Mouse (Mus musculus): Measurements from ENCODE around the gene Pigv. TPM values are rescaled to one million over a fixed set of nuclear protein-coding genes. Genes with fewer than 3 reads are reported as not detected.

Pigv gene
- polyA plus RNA-seq, 1 experiment from 2014 or later, result 10.7 TPM

GRCm38 (mm10) chr4:133628517-133628916 lies 43.9 kb downstream of the Pigv start:
- Histone ChIP-seq H3K4me2 (replicated peaks; ENCODE audit: low read depth, low read length) (no peak overlapping the region), H3K27me3 (ENCODE audit: control insufficient read depth, insufficient read depth, low read length) (no peaks in the 10 kb centered on the region), H3K36me3 (ENCODE audit: control insufficient read depth, insufficient read depth, low read length) (no peaks in the 10 kb centered on the region), H3K9me3 (ENCODE audit: control insufficient read depth, low read length) (no peaks in the 10 kb centered on the region), H3K4me3 (ENCODE audit: low read depth, low read length) (no peak overlapping the region), H3K27ac (ENCODE audit: low read depth, low read length) (no peak overlapping the region), H3K9ac (ENCODE audit: low read depth, low read length) (no peak overlapping the region), H3K4me1 (replicated peaks; ENCODE audit: control insufficient read depth, insufficient read depth, low read length) (peaks cover 9% of the 10 kb centered on the region; the same call in 1 of the 2 replicates)
- ATAC-seq (ENCODE audit: low FRiP score) (no peak), DNase-seq (ENCODE audit: low spot score) (no peak)
- 81% methylated on average over 2 of the region's 2 CpGs for WGBS

GRCm38 (mm10) chr4:133627039-133627438 lies 45.4 kb downstream of the Pigv start:
- peaks cover 4% of the 10 kb centered on the region; the same call in 1 of the 2 replicates for H3K4me1 ChIP-seq (replicated peaks; ENCODE audit: control insufficient read depth, insufficient read depth, low read length)
- no peak overlapping the region for H3K4me2 ChIP-seq (replicated peaks; ENCODE audit: low read depth, low read length)
- no peak overlapping the region for H3K27ac ChIP-seq (ENCODE audit: low read depth, low read length)
- H3K36me3 ChIP-seq (ENCODE audit: control insufficient read depth, insufficient read depth, low read length), result no peaks in the 10 kb centered on the region
- H3K4me3 ChIP-seq (ENCODE audit: low read depth, low read length), result no peak overlapping the region
- ATAC-seq (ENCODE audit: low FRiP score), result no peak
- no peaks in the 10 kb centered on the region for H3K27me3 ChIP-seq (ENCODE audit: control insufficient read depth, insufficient read depth, low read length)
- 94% methylated on average over 14 of the region's 14 CpGs for WGBS
- no peak for DNase-seq (ENCODE audit: low spot score)
- no peaks in the 10 kb centered on the region for H3K9me3 ChIP-seq (ENCODE audit: control insufficient read depth, low read length)
- H3K9ac ChIP-seq (ENCODE audit: low read depth, low read length), result no peak overlapping the region

- Histone ChIP-seq H3K36me3 (ENCODE audit: control insufficient read depth, insufficient read depth, low read length) (no peaks in the 10 kb centered on the region), H3K9me3 (ENCODE audit: control insufficient read depth, low read length) (no peaks in the 10 kb centered on the region), H3K4me2 (replicated peaks; ENCODE audit: low read depth, low read length) (no peak overlapping the region), H3K9ac (ENCODE audit: low read depth, low read length) (no peak overlapping the region), H3K4me1 (replicated peaks; ENCODE audit: control insufficient read depth, insufficient read depth, low read length) (0 out of 2 replicates have a peak, but pooled peaks cover 2% of the 10 kb centered on the region), H3K27me3 (ENCODE audit: control insufficient read depth, insufficient read depth, low read length) (no peaks in the 10 kb centered on the region), H3K27ac (ENCODE audit: low read depth, low read length) (no peak overlapping the region), H3K4me3 (ENCODE audit: low read depth, low read length) (no peak overlapping the region)
- WGBS, result 86% methylated on average over 9 of the region's 9 CpGs
- ATAC-seq (ENCODE audit: low FRiP score) (no peak), DNase-seq (ENCODE audit: low spot score) (no peak)
These were observed 45.8 kb downstream of the Pigv start for GRCm38 (mm10) chr4:133626621-133627020.

- no peak overlapping the region for H3K9ac ChIP-seq (ENCODE audit: low read depth, low read length)
- no peaks in the 10 kb centered on the region for H3K9me3 ChIP-seq (ENCODE audit: control insufficient read depth, low read length)
- no peak overlapping the region for H3K27ac ChIP-seq (ENCODE audit: low read depth, low read length)
- 29% methylated on average over 5 of the region's 5 CpGs for WGBS
- no peaks in the 10 kb centered on the region for H3K36me3 ChIP-seq (ENCODE audit: control insufficient read depth, insufficient read depth, low read length)
- no peaks in the 10 kb centered on the region for H3K4me1 ChIP-seq (replicated peaks; ENCODE audit: control insufficient read depth, insufficient read depth, low read length)
- ATAC-seq (ENCODE audit: low FRiP score) (no peak), DNase-seq (ENCODE audit: low spot score) (no peak)
- no peaks in the 10 kb centered on the region for H3K27me3 ChIP-seq (ENCODE audit: control insufficient read depth, insufficient read depth, low read length)
- no peak overlapping the region for H3K4me3 ChIP-seq (ENCODE audit: low read depth, low read length)
- H3K4me2 ChIP-seq (replicated peaks; ENCODE audit: low read depth, low read length), result no peak overlapping the region
These were observed 46.2 kb downstream of the Pigv start for GRCm38 (mm10) chr4:133626221-133626620.

- ATAC-seq (ENCODE audit: low FRiP score) (no peak), DNase-seq (ENCODE audit: low spot score) (no peak)
- no peak overlapping the region for H3K9ac ChIP-seq (ENCODE audit: low read depth, low read length)
- no peak overlapping the region for H3K27ac ChIP-seq (ENCODE audit: low read depth, low read length)
- 59% methylated on average over 11 of the region's 11 CpGs for WGBS
- H3K4me2 ChIP-seq (replicated peaks; ENCODE audit: low read depth, low read length), result no peak overlapping the region
- H3K27me3 ChIP-seq (ENCODE audit: control insufficient read depth, insufficient read depth, low read length), result no peaks in the 10 kb centered on the region
- H3K4me1 ChIP-seq (replicated peaks; ENCODE audit: control insufficient read depth, insufficient read depth, low read length), result no peaks in the 10 kb centered on the region
- H3K9me3 ChIP-seq (ENCODE audit: control insufficient read depth, low read length), result no peaks in the 10 kb centered on the region
- no peaks in the 10 kb centered on the region for H3K36me3 ChIP-seq (ENCODE audit: control insufficient read depth, insufficient read depth, low read length)
- no peak overlapping the region for H3K4me3 ChIP-seq (ENCODE audit: low read depth, low read length)
These were observed 46.8 kb downstream of the Pigv start for GRCm38 (mm10) chr4:133625621-133626071.

- Histone ChIP-seq H3K4me3 (ENCODE audit: low read depth, low read length) (no peak overlapping the region), H3K9ac (ENCODE audit: low read depth, low read length) (no peak overlapping the region), H3K4me1 (replicated peaks; ENCODE audit: control insufficient read depth, insufficient read depth, low read length) (no peaks in the 10 kb centered on the region), H3K27me3 (ENCODE audit: control insufficient read depth, insufficient read depth, low read length) (no peaks in the 10 kb centered on the region), H3K9me3 (ENCODE audit: control insufficient read depth, low read length) (no peaks in the 10 kb centered on the region), H3K4me2 (replicated peaks; ENCODE audit: low read depth, low read length) (no peak overlapping the region), H3K36me3 (ENCODE audit: control insufficient read depth, insufficient read depth, low read length) (no peaks in the 10 kb centered on the region), H3K27ac (ENCODE audit: low read depth, low read length) (no peak overlapping the region)
- no peak for ATAC-seq (ENCODE audit: low FRiP score)
- WGBS, result 89% methylated on average over 7 of the region's 7 CpGs
- no peak for DNase-seq (ENCODE audit: low spot score)
These were observed 47.6 kb downstream of the Pigv start for GRCm38 (mm10) chr4:133624830-133625229.

- Histone ChIP-seq H3K9me3 (ENCODE audit: control insufficient read depth, low read length) (no peaks in the 10 kb centered on the region), H3K36me3 (ENCODE audit: control insufficient read depth, insufficient read depth, low read length) (no peaks in the 10 kb centered on the region), H3K27ac (ENCODE audit: low read depth, low read length) (no peak overlapping the region), H3K9ac (ENCODE audit: low read depth, low read length) (no peak overlapping the region), H3K4me1 (replicated peaks; ENCODE audit: control insufficient read depth, insufficient read depth, low read length) (no peaks in the 10 kb centered on the region), H3K27me3 (ENCODE audit: control insufficient read depth, insufficient read depth, low read length) (no peaks in the 10 kb centered on the region), H3K4me2 (replicated peaks; ENCODE audit: low read depth, low read length) (no peak overlapping the region), H3K4me3 (ENCODE audit: low read depth, low read length) (no peak overlapping the region)
- ATAC-seq (ENCODE audit: low FRiP score) (no peak), DNase-seq (ENCODE audit: low spot score) (no peak)
- 79% methylated on average over 11 of the region's 11 CpGs for WGBS
These were observed 50.2 kb downstream of the Pigv start for GRCm38 (mm10) chr4:133622161-133622695.

- Histone ChIP-seq H3K4me2 (replicated peaks; ENCODE audit: low read depth, low read length) (no peak overlapping the region), H3K4me1 (replicated peaks; ENCODE audit: control insufficient read depth, insufficient read depth, low read length) (no peaks in the 10 kb centered on the region), H3K4me3 (ENCODE audit: low read depth, low read length) (no peak overlapping the region), H3K9ac (ENCODE audit: low read depth, low read length) (no peak overlapping the region), H3K27ac (ENCODE audit: low read depth, low read length) (no peak overlapping the region), H3K27me3 (ENCODE audit: control insufficient read depth, insufficient read depth, low read length) (no peaks in the 10 kb centered on the region), H3K9me3 (ENCODE audit: control insufficient read depth, low read length) (no peaks in the 10 kb centered on the region), H3K36me3 (ENCODE audit: control insufficient read depth, insufficient read depth, low read length) (no peaks in the 10 kb centered on the region)
- no peak for ATAC-seq (ENCODE audit: low FRiP score)
- DNase-seq (ENCODE audit: low spot score), result no peak
- 88% methylated on average over 8 of the region's 8 CpGs for WGBS
These were observed 51.8 kb downstream of the Pigv start for GRCm38 (mm10) chr4:133620668-133621067.

GRCm38 (mm10) chr4:133619473-133620136 lies 52.8 kb downstream of the Pigv start:
- H3K9ac ChIP-seq (ENCODE audit: low read depth, low read length), result no peak overlapping the region
- no peaks in the 10 kb centered on the region for H3K4me1 ChIP-seq (replicated peaks; ENCODE audit: control insufficient read depth, insufficient read depth, low read length)
- no peak overlapping the region for H3K4me2 ChIP-seq (replicated peaks; ENCODE audit: low read depth, low read length)
- no peaks in the 10 kb centered on the region for H3K36me3 ChIP-seq (ENCODE audit: control insufficient read depth, insufficient read depth, low read length)
- DNase-seq (ENCODE audit: low spot score), result no peak
- H3K9me3 ChIP-seq (ENCODE audit: control insufficient read depth, low read length), result no peaks in the 10 kb centered on the region
- no peak for ATAC-seq (ENCODE audit: low FRiP score)
- no peaks in the 10 kb centered on the region for H3K27me3 ChIP-seq (ENCODE audit: control insufficient read depth, insufficient read depth, low read length)
- no peak overlapping the region for H3K27ac ChIP-seq (ENCODE audit: low read depth, low read length)
- 77% methylated on average over 4 of the region's 4 CpGs for WGBS
- no peak overlapping the region for H3K4me3 ChIP-seq (ENCODE audit: low read depth, low read length)

Measured in hindbrain, embryonic 11.5 days (tissue).